Mouse (Mus musculus): ENCODE measurements around the gene Vezt. TPM values are rescaled to one million over a fixed set of nuclear protein-coding genes. Genes with fewer than 3 reads are reported as not detected.

The Vezt gene
- 10 to 100 TPM; 20.4 to 21.2 TPM for total RNA-seq (2021)
- long read RNA-seq, experiment 1, full-length matches to known transcripts, result 13 of 17 reads
- long read RNA-seq, experiment 1, partial matches to known transcripts, result 0 of 17 reads
- long read RNA-seq, experiment 1, other reads (novel, unspliced or antisense), result 4 of 17 reads
- long read RNA-seq, experiment 2, full-length matches to known transcripts, result 9 of 14 reads
- long read RNA-seq, experiment 2, partial matches to known transcripts, result 1 of 14 reads
- long read RNA-seq, experiment 2, other reads (novel, unspliced or antisense), result 4 of 14 reads

- peak; percentile 98 for DNase-seq
- intact Hi-C loops (cut with DNase I; ENCODE audit: low total_unique reads), result loop anchor here (5.0 kb wide), 1 partner anchor 81 kb away; no protein-coding TSS in a partner anchor
Measured at GRCm38 (mm10) chr10:94035658-94036374, at the start of gene Vezt, which contains the start of gene Fgd6. TSS of gene Vezt (minus strand) at chr10:94035817. TSS of gene Fgd6 (plus strand) at chr10:94036001.

DNA sequence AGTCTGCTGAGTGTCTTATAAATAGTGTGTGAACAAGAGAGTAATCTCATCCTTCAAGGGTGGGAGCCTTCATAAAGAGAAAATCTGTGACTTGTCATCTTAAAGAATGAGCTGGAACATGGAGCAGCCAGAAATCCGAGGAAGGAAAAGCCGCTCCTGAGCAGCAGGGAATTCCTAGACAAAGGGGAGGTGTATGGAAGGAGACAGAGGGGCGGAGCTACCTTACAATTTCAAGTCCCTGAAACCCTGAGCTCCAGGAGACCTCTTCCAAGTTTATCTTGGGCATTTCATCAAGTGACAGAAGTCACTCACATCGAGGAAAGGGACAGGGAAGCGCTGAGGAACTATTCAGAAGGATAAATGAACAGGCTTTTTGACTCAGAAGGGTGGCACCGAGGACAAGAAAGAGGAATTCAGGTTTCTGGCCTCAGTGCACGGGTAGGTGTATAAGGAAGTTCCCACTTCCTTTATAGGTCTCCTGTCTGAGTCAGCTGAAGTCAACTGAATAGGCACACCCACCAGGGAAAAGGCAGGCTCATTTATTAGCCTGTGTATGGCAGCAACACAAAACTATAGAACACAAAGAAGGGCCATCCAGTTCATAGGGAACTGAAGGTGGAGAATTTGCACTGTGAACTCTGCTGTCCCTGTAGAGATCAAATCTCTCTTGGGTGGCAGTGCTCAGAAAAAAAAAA is 46.6 kb upstream of the Vezt start:
- DNase-seq, result no peak
- intact Hi-C loops (cut with DNase I; ENCODE audit: low total_unique reads), result no loop called here

GRCm38 (mm10) chr10:94080740-94081139 is 45.1 kb upstream of the Vezt start:
- no peak for DNase-seq
- intact Hi-C loops (cut with DNase I; ENCODE audit: low total_unique reads), result no loop called here

GRCm38 (mm10) chr10:94076966-94077825 is 41.6 kb upstream of the Vezt start:
- DNase-seq, result no peak
- intact Hi-C loops (cut with DNase I; ENCODE audit: low total_unique reads), result no loop called here

DNA sequence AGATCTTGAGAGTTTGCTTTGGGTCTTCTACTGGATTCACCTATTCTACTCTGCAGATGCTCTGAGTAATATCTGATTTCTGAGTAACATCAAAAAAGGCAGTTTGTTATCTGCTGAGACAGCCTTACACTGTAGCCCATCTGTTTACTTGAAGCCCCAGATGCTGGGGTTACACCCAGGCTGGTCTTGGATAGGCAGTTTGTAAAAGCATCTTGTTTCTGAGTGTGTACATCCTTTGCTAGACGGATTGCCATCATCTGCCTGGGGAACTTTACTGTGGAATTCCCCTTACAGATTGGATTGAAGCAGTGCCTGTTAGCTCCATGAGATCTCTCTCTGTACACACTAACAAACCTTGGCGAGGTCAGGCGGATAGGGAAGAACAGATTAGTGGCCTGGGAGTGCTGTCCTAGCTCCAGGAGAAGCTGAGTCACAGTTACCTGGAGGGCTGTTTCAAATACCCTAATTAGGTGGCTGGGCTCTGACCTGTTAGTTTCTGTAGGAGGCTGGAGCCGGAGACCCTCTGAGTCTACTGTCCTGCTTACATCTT is 37.4 kb upstream of the Vezt start:
- intact Hi-C loops (cut with DNase I; ENCODE audit: low total_unique reads), result no loop called here
- DNase-seq, result no peak

DNA sequence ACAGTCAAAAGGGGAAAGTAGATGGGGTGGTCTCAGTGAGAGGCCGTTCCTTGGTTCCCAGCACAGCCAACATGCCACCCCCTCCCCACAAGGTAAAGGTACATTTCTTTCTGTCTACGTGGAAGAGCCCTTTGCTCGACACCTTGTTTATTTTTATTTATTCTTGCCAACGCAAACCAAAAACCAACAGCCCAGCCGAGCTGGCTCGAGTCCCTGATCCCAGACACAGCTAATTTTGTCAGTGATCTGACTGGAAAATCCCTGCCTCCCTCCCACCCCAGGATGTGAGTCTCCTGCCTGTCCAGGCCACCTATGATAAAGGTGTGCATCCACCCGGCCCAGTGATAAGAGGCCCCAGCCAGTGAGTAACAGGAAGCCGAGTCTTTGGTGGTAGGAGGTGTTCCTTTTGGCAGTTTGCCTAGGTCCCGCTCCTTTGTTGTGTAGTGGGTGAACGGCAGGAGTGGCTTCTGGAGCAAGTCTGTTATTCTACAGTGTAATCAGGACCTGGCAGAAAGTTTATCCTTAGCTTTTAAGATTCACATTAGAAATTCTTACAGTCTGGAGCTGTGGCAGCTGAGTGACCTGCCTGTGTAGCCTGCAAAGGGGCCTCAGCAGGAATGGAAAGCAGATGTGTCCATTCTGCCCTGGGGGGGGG is 36.8 kb upstream of the Vezt start:
- DNase-seq, result no peak
- intact Hi-C loops (cut with DNase I; ENCODE audit: low total_unique reads), result no loop called here

DNA sequence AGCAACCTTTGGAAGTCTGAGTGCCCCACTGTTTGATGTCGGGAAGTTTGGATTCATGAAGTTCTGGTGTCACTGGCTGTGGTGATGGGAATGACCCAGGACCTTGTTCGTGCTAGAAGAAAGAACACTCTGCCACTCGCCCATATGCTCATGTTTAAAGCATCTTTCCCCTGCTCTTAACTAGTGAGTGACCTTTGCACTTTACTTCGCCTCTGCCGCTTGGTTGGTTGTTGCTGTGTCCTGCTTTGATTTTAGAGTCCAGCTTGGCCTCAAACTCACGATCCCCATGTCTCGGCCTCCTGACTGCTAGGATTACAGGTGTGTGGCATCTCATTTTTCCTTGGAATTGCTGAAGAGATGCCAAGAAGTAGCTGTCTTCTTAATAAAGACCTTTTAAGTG is 36.0 kb upstream of the Vezt start:
- intact Hi-C loops (cut with DNase I; ENCODE audit: low total_unique reads), result no loop called here
- DNase-seq, result no peak

- intact Hi-C loops (cut with DNase I; ENCODE audit: low total_unique reads), result no loop called here
- no peak for DNase-seq
Measured at GRCm38 (mm10) chr10:94068701-94069100, 33.1 kb upstream of the Vezt start.

- intact Hi-C loops (cut with DNase I; ENCODE audit: low total_unique reads), result no loop called here
- DNase-seq, result no peak
Measured at GRCm38 (mm10) chr10:94066896-94067295, 31.3 kb upstream of the Vezt start.

- no peak for DNase-seq
- intact Hi-C loops (cut with DNase I; ENCODE audit: low total_unique reads), result no loop called here
Measured at GRCm38 (mm10) chr10:94062357-94062756, 26.7 kb upstream of the Vezt start.

- DNase-seq, result no peak
- intact Hi-C loops (cut with DNase I; ENCODE audit: low total_unique reads), result no loop called here
Measured at GRCm38 (mm10) chr10:94060190-94060589, 24.6 kb upstream of the Vezt start.

DNA sequence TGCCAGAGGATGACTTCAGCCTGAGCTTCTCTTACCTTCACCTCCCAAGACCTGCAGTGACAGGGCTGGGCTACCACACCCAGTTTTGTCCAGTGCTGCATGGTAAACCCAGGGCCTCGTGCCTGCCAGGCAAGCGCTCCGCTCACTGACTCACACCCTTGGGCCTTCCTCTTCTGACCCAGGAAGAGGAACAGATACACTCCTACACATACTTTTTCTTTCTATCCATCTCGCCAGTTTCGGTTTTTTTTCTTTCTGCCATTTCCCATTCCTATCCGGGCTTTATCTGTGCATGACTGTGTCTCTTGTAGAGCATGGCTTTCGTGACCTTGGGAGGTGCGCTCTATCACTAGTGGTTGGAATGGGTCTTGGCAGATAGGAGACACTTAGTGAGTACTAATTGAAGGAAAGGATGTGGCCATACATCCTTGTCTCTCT is 24.0 kb upstream of the Vezt start:
- no peak for DNase-seq
- intact Hi-C loops (cut with DNase I; ENCODE audit: low total_unique reads), result no loop called here

DNA sequence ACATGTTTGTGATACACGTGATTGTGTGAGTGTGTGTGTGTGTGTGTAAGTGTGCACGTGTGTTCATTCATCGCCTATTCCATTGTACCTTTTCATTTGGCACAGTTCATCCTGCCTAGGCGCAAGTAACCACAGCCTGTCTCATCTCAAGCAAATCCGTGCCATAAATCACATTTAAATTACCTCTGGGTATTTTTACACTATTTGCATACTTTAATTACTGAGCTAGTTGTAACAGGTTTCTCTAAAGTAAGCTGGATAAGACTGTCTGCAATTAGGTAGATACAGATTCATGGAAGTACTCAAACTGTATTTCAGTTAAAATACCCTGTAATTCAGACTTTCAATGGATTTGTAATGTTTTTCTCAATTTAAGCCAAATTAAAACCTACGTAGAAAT is 20.9 kb upstream of the Vezt start:
- intact Hi-C loops (cut with DNase I; ENCODE audit: low total_unique reads), result no loop called here
- DNase-seq, result no peak

DNA sequence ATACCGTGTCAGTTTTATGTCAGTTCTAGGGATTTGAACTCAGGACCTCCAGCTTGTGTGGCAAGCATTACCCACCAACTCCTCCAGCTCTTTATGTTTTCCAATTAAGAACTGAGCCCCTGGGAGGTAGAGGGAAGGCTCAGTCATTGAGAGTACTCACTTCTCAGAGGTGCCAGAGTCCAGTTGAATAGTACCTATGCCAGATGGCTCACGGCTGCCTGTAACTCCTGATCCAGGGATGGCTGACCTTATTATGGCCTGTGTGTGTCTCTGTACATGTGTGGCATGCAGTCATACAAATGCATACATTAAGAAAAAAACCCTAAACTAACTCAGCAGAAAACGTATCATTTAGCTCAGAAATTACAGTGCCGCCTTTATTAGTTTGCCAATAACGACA is 15.1 kb upstream of the Vezt start:
- DNase-seq, result no peak
- intact Hi-C loops (cut with DNase I; ENCODE audit: low total_unique reads), result no loop called here

DNA sequence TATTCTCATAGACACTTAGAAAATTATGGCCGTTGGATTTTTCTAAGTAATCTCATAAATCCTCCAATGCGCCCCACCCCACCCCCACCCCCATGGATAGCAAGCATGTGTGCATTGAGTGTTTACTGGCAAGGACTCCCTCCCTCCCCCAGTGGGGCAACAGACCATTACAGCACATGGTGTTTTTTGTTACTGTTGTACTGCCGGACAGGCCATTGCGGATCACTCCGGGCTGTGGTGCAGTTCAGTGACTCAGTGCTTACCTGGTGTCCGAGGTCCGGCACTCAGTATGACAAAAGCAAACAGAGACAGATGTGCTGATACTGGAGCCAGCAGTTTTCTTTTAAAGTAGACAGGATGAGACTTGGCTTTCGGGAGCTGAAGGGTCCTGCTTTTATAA is 13.5 kb upstream of the Vezt start:
- no peak for DNase-seq
- intact Hi-C loops (cut with DNase I; ENCODE audit: low total_unique reads), result no loop called here

DNA sequence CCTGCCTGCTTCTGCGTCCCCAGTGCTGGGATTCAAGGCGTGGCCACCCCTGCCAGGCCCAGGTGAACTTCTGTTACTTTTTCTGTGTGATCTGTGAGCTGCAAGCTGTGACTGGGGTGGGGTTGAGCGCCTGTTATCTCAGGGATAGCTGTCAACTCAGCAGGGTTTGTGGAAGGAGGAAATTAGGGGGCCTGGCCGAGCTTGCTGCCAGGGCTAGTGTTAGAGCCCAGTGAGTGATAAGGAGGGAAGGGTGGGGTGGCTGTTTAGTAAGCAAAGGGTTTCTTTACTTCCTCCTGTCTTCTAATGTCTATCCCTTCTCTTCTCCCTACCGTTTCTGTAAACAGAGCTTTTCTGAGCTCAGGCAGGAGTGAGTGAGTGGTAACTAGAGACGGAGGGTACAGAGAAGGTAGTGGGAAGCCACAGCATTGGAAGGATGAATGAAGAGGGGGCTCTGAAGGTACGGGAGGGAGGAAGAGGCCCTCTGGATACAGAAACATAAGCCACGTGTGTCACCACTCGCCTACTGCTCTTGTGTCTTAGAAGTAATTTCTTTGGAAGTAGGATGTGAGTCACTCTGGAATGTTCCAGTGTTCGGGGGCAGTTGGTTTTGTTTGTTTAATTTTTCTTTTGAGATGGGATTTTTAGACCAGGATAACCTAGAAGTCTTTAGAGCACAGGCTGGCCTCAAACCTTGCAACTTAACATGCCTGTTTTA is 12.4 kb upstream of the Vezt start:
- no peak for DNase-seq
- intact Hi-C loops (cut with DNase I; ENCODE audit: low total_unique reads), result no loop called here

- DNase-seq, result no peak
- intact Hi-C loops (cut with DNase I; ENCODE audit: low total_unique reads), result no loop called here
Measured at GRCm38 (mm10) chr10:94047024-94047423, 11.4 kb upstream of the Vezt start.

DNA sequence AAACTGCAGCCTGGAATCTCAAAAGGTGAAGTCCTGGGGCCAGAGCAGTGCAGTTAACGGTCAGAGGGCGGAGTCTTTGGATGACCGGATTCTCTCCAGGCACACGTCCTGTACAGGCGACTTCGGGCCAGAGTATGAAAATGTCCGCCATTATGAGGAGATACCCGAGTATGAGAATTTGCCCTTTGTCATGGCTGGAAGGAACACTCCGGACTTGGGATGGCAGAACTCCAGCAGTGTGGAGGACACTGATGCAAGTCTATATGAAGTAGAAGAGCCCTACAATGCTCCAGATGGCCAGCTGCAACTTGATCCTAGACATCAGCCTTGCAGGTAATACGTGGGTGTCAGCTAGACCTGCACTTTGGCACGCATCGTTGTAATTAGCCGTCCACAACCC is 9.7 kb upstream of the Vezt start:
- no peak for DNase-seq
- intact Hi-C loops (cut with DNase I; ENCODE audit: low total_unique reads), result no loop called here

Measured in gastrocnemius, postnatal 14 days (tissue).